Mouse (Mus musculus) spleen, adult 2 months (tissue): Measurements from ENCODE around the gene Rnf8. TPM values are rescaled to one million over a fixed set of nuclear protein-coding genes. Genes with fewer than 3 reads are reported as not detected.

Source experiments
- DNase-seq, 2 experiments: peaks; one replicate each; pipeline versions ENCODE4 v3.0.0 to v3.0.0-alpha.2; 2012 to 2021; ENCODE audit warnings: low spot score in 2 of 2, low read depth in 1 of 2
- H3K27ac ChIP-seq: fragments of 200-500 bp; 2 replicates; pipeline ENCODE4 v1.5.1; 2012; ENCODE audit warnings: low read length, inconsistent platforms; ENCODE audit not compliant: insufficient read depth
- H3K27me3 ChIP-seq: fragments of 200-500 bp; 2 replicates; pipeline ENCODE4 v1.6.1; 2012; ENCODE audit warnings: mild to moderate bottlenecking, moderate library complexity, low read length, inconsistent platforms; ENCODE audit not compliant: control insufficient read depth, insufficient read depth
- H3K36me3 ChIP-seq: fragments of 200-500 bp; 2 replicates; pipeline ENCODE4 v1.6.1; 2012; ENCODE audit warnings: mild to moderate bottlenecking, low read length, inconsistent platforms; ENCODE audit not compliant: control insufficient read depth, insufficient read depth
- H3K4me1 ChIP-seq: fragments of 200-500 bp; 2 replicates; pipeline ENCODE4 v1.6.1; 2011; ENCODE audit warnings: inconsistent platforms; ENCODE audit not compliant: control insufficient read depth, insufficient read depth, insufficient read length
- H3K4me3 ChIP-seq: fragments of 200-500 bp; 2 replicates; pipeline ENCODE4 v1.5.1; 2011; ENCODE audit warnings: mild to moderate bottlenecking, inconsistent platforms; ENCODE audit not compliant: insufficient read depth, insufficient read length; ENCODE audit errors: extremely low read depth
- CTCF ChIP-seq: fragments of 200-500 bp; IDR thresholded peaks from 2 replicates; pipeline ENCODE4 v1.5.1; 2011; ENCODE audit warnings: mild to moderate bottlenecking, inconsistent platforms; ENCODE audit not compliant: insufficient read depth, insufficient read length, insufficient replicate concordance; ENCODE audit errors: extremely low read depth
- POLR2A ChIP-seq: fragments of 200-500 bp; IDR thresholded peaks from 2 replicates; pipeline ENCODE4 v1.6.1; 2011; ENCODE audit warnings: low read depth, low read length, inconsistent platforms
- WGBS: fragments of 180-500 bp; shearing (Covaris S2); methylation state at CpG from one replicate; pipeline ENCODE4 v1.1.7; 2018; 5-methylcytosine and 5-hydroxymethylcytosine counted together
- polyA plus RNA-seq: library from polyadenylated mRNA; depleted of rRNA; stranded (reverse); fragments of >200 nt; gene quantifications from 2 replicates; pipeline ENCODE4 v1.2.3, GENCODE M21; 2012

Gene Rnf8
- polyA plus RNA-seq, 1 experiment, result 24.0 TPM

- no peaks in the 10 kb centered on the region for H3K27me3 ChIP-seq
- 96% methylated on average over 7 of the region's 7 CpGs for WGBS
- no peak overlapping the region for H3K27ac ChIP-seq
- no peak for TF ChIP-seq POLR2A
- TF ChIP-seq CTCF, result no peak
- H3K36me3 ChIP-seq, result peaks cover 53% of the 10 kb centered on the region
- H3K4me1 ChIP-seq, result peaks cover 16% of the 10 kb centered on the region
- H3K4me3 ChIP-seq, result no peak overlapping the region
- no peak for DNase-seq
Measured at GRCm38 (mm10) chr17:29682261-29682660, 67.7 kb downstream of the Rnf8 start.

- no peaks in the 10 kb centered on the region for H3K27me3 ChIP-seq
- no peak overlapping the region for H3K27ac ChIP-seq
- TF ChIP-seq CTCF (no peak), POLR2A (no peak)
- H3K4me3 ChIP-seq, result no peak overlapping the region
- peaks cover 16% of the 10 kb centered on the region for H3K4me1 ChIP-seq
- DNase-seq, result no peak
- WGBS, result 96% methylated on average over 2 of the region's 2 CpGs
- peaks cover 57% of the 10 kb centered on the region for H3K36me3 ChIP-seq
Measured at GRCm38 (mm10) chr17:29683127-29683526, 68.5 kb downstream of the Rnf8 start.

- 89% methylated on average over 4 of the region's 4 CpGs for WGBS
- Histone ChIP-seq H3K36me3 (peaks cover 63% of the 10 kb centered on the region), H3K4me1 (peaks cover 10% of the 10 kb centered on the region), H3K27ac (no peak overlapping the region), H3K27me3 (no peaks in the 10 kb centered on the region), H3K4me3 (no peak overlapping the region)
- DNase-seq, result no peak
- TF ChIP-seq CTCF, result no peak
- TF ChIP-seq POLR2A, result no peak
Measured at GRCm38 (mm10) chr17:29684275-29684674, 69.7 kb downstream of the Rnf8 start.

GRCm38 (mm10) chr17:29686771-29687170 is 72.2 kb downstream of the Rnf8 start:
- H3K27ac ChIP-seq, result no peak overlapping the region
- WGBS, result 84% methylated on average over 5 of the region's 5 CpGs
- DNase-seq, result no peak

GRCm38 (mm10) chr17:29687373-29687772 is 72.8 kb downstream of the Rnf8 start:
- H3K4me3 ChIP-seq, result no peak overlapping the region
- no peak for TF ChIP-seq CTCF
- TF ChIP-seq POLR2A, result no peak
- H3K4me1 ChIP-seq, result no peaks in the 10 kb centered on the region
- H3K27me3 ChIP-seq, result no peaks in the 10 kb centered on the region
- H3K27ac ChIP-seq, result no peak overlapping the region
- H3K36me3 ChIP-seq, result peaks cover 69% of the 10 kb centered on the region
- no peak for DNase-seq
- WGBS, result 80% methylated on average over 6 of the region's 6 CpGs

More at GRCm38 (mm10) chr17:29686771-29687170, 72.2 kb downstream of the Rnf8 start:
- Histone ChIP-seq H3K4me3 (no peak overlapping the region), H3K4me1 (no peaks in the 10 kb centered on the region; the same call in 1 of the 2 replicates), H3K36me3 (peaks cover 75% of the 10 kb centered on the region), H3K27me3 (no peaks in the 10 kb centered on the region)
- TF ChIP-seq CTCF (no peak), POLR2A (no peak)

GRCm38 (mm10) chr17:29688610-29689009 is 74.0 kb downstream of the Rnf8 start:
- Histone ChIP-seq H3K4me3 (no peak overlapping the region), H3K36me3 (peaks cover 67% of the 10 kb centered on the region), H3K27ac (no peak overlapping the region), H3K4me1 (no peaks in the 10 kb centered on the region), H3K27me3 (no peaks in the 10 kb centered on the region)
- DNase-seq, result no peak
- TF ChIP-seq CTCF, result no peak
- TF ChIP-seq POLR2A, result no peak
- 95% methylated on average over 10 of the region's 10 CpGs for WGBS

- TF ChIP-seq POLR2A, result no peak
- TF ChIP-seq CTCF, result no peak
- DNase-seq, result no peak
- 75% methylated on average over 6 of the region's 6 CpGs for WGBS
Measured at GRCm38 (mm10) chr17:29690257-29690656, 75.7 kb downstream of the Rnf8 start.

More at GRCm38 (mm10) chr17:29690257-29690656, 75.7 kb downstream of the Rnf8 start:
- Histone ChIP-seq H3K4me3 (no peak overlapping the region), H3K27ac (no peak overlapping the region), H3K27me3 (no peaks in the 10 kb centered on the region), H3K36me3 (peaks cover 67% of the 10 kb centered on the region), H3K4me1 (no peaks in the 10 kb centered on the region)
